Mouse (Mus musculus) frontal cortex, postnatal 25 days (tissue): Measurements from ENCODE around the gene Olfr910.

ENCODE experiments used
- DNase-seq, 2 experiments: peaks; one replicate each; pipeline ENCODE4 v3.0.0; 2022; ENCODE audit warnings: low spot score in 2 of 2

Gene Olfr910

GRCm38 (mm10) chr9:38537549-38537948 is at the start of gene Olfr910:
Gene Olfr910, plus strand, starts transcription at chr9:38537849.
- no peak for DNase-seq

DNA sequence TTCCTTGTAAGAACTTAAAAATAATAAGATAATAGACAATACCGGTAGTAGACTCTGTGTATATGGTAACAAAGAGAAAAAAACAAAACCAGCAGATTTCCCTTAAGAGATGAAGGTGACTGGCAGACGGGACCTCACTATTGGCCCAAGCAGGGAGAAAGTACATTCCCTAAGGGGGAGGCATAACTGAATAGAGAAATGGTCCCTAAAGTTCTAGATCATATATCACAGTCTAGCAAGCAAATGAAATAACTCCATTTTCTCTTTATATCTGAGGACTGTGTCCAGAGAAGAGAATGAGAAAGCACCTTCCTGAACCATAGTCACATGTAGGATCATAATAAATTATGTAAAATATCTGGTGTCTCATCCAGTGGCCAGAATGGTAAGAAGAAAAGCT is 42.1 kb upstream of the Olfr910 start, which contains the start of gene Olfr907:
Olfr907 (plus strand) TSS at position 301 of the 400 bp plus-strand sequence.
- no peak for DNase-seq

GRCm38 (mm10) chr9:38512353-38512752 is 25.3 kb upstream of the Olfr910 start:
- DNase-seq, result no peak

- no peak for DNase-seq
Measured at GRCm38 (mm10) chr9:38521280-38521679, 16.4 kb upstream of the Olfr910 start, which contains the start of gene Olfr911-ps1. Gene Olfr911-ps1, plus strand, starts transcription at chr9:38521580.

GRCm38 (mm10) chr9:38579878-38580277 is 42.2 kb downstream of the Olfr910 start, which contains the start of gene Olfr912:
Gene Olfr912, plus strand, starts transcription at chr9:38580178.
- DNase-seq, result no peak
